Mouse (Mus musculus) R1 (cell line): ENCODE results near the gene Ypel3.

Experiments
- DNase-seq: peaks from one replicate; pipeline ENCODE4 v3.0.0-alpha.2; 2018; ENCODE audit warnings: low read depth, low spot score

Ypel3 gene

GRCm38 (mm10) chr7:126793456-126794270, 16.9 kb downstream of the Ypel3 start:
- no peak for DNase-seq

GRCm38 (mm10) chr7:126794271-126794605, 17.5 kb downstream of the Ypel3 start:
- no peak for DNase-seq

GRCm38 (mm10) chr7:126795387-126796317, 18.9 kb downstream of the Ypel3 start:
- DNase-seq, result no peak

GRCm38 (mm10) chr7:126796350-126796932, 19.7 kb downstream of the Ypel3 start:
- no peak for DNase-seq

GRCm38 (mm10) chr7:126797411-126798126, 20.8 kb downstream of the Ypel3 start, which contains the start of gene Fam57b:
Fam57b (plus strand) TSS chr7:126797668.
- peak; percentile 52 for DNase-seq

GRCm38 (mm10) chr7:126798127-126799049, 21.6 kb downstream of the Ypel3 start:
- peak; percentile 53 for DNase-seq

GRCm38 (mm10) chr7:126799050-126799467, 22.3 kb downstream of the Ypel3 start:
- DNase-seq, result peak; percentile 99

- peak; percentile 96 for DNase-seq
Measured at GRCm38 (mm10) chr7:126799468-126800268, 22.9 kb downstream of the Ypel3 start.

- DNase-seq, result no peak
Measured at GRCm38 (mm10) chr7:126800269-126801056, 23.7 kb downstream of the Ypel3 start.

GRCm38 (mm10) chr7:126801057-126801422, 24.3 kb downstream of the Ypel3 start:
- DNase-seq, result no peak

- DNase-seq, result no peak
Measured at GRCm38 (mm10) chr7:126802134-126802889, 25.6 kb downstream of the Ypel3 start.

- no peak for DNase-seq
Measured at GRCm38 (mm10) chr7:126803181-126803580, 26.4 kb downstream of the Ypel3 start.

GRCm38 (mm10) chr7:126803751-126804150, 27.0 kb downstream of the Ypel3 start:
- DNase-seq, result no peak

GRCm38 (mm10) chr7:126806956-126807355, 30.2 kb downstream of the Ypel3 start:
- no peak for DNase-seq

- DNase-seq, result no peak
Measured at GRCm38 (mm10) chr7:126807405-126807804, 30.6 kb downstream of the Ypel3 start.

- peak; percentile 94 for DNase-seq
Measured at GRCm38 (mm10) chr7:126808703-126809455, 32.1 kb downstream of the Ypel3 start.

GRCm38 (mm10) chr7:126809723-126810369, 33.1 kb downstream of the Ypel3 start:
- DNase-seq, result no peak
